Mouse (Mus musculus) bone marrow macrophage, adult 2 months (primary cell): ENCODE data around the gene Gja10. TPM values are rescaled to one million over a fixed set of nuclear protein-coding genes. Genes with fewer than 3 reads are reported as not detected.
A peak's percentile ranks its signal among the peaks of the same experiment; 100 is the strongest.

Experiments
- H3K27ac ChIP-seq: 2 replicates; pipeline ENCODE4 v1.5.1; 2012; ENCODE audit warnings: low read depth, low read length; ENCODE audit not compliant: insufficient read depth
- H3K4me1 ChIP-seq: 2 replicates; pipeline ENCODE4 v1.6.1; 2012; ENCODE audit warnings: low read length; ENCODE audit not compliant: control insufficient read depth, insufficient read depth
- H3K4me3 ChIP-seq: 2 replicates; pipeline ENCODE4 v1.5.1; 2012; ENCODE audit warnings: mild to moderate bottlenecking, low read length, moderate library complexity; ENCODE audit not compliant: insufficient read depth
- CTCF ChIP-seq: IDR thresholded peaks from 2 replicates; pipeline ENCODE4 v1.5.1; 2012; ENCODE audit warnings: low read depth, mild to moderate bottlenecking, low read length, moderate library complexity
- POLR2A ChIP-seq: IDR thresholded peaks from 2 replicates; pipeline ENCODE4 v1.6.1; 2012; ENCODE audit warnings: mild to moderate bottlenecking, low read depth, low read length, borderline replicate concordance
- polyA plus RNA-seq: library from polyadenylated mRNA; stranded (reverse); fragments of >200 nt; gene quantifications from 2 replicates; pipeline ENCODE4 v1.2.4, GENCODE M21; 2012; ENCODE audit not compliant: missing spikeins, insufficient read depth, insufficient read length

Gja10 gene
- polyA plus RNA-seq, 1 experiment, result not detected

DNA sequence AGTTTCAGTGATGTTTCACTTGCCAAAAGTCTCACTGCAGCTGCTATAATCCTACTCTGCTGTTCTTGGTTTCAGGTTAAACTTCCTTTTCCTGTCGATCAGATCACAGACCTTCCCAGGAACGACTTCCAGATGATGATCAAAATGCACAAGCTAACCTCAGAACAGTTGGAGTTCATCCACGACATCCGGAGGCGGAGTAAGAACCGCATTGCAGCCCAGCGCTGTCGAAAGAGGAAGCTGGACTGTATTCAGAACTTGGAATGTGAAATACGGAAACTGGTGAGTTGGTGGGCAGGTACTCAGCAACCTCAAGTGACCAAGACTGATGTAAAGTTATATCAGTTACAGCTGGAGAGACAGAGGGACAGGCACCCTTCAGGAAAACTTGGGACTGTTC, 27.4 kb downstream of the Gja10 start:
- Histone ChIP-seq H3K4me3 (no peak overlapping the region), H3K4me1 (peaks cover 27% of the 10 kb centered on the region), H3K27ac (no peak overlapping the region)

DNA sequence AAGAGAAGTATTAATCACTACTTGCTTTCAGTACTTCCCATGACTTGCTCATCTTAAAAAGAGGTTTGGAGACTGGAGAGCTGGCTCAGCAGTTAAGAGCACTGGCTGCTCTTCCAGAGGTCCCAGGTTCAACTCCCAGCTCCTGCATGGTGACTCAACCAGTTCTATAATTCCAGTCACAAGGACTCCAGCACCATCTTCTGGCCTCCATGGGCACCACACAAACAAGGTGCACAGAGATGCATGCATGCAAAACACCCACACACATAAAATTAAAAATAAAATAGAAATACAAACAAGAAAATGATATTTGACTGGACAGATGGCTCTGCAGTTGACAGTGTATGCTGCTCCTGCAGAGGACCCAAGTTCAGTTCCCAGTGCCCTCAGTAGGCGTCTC, 28.0 kb downstream of the Gja10 start:
- Histone ChIP-seq H3K27ac (peak overlapping the region; percentile 7; the same call in 1 of the 2 replicates), H3K4me3 (no peak overlapping the region), H3K4me1 (peaks cover 28% of the 10 kb centered on the region)
- no peak for TF ChIP-seq CTCF
- no peak for TF ChIP-seq POLR2A

More for the DNA sequence above, 27.4 kb downstream of the Gja10 start:
- TF ChIP-seq POLR2A (no peak), CTCF (no peak)

DNA sequence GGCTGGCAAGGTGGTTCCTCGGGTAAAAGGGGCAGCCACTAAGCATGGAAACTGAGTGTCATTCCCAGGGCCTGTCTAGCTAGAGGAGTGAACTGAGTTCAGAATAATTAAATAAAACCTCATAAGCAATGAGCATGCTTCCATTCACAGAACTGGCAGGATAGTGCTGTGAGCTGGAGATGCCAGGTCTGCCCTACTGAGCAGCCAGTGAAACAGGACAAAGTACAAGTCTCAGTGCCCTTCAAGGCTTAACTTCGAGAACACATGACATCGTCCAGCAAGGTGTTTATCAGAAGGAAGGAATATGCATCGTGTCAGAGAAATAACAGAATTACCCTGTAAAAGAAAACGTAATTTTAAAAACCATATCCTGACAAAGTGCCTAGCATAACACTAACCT, 29.0 kb downstream of the Gja10 start:
- peaks cover 36% of the 10 kb centered on the region for H3K4me1 ChIP-seq
- H3K4me3 ChIP-seq, result no peak overlapping the region
- TF ChIP-seq CTCF (no peak), POLR2A (no peak)
- no peak overlapping the region for H3K27ac ChIP-seq

DNA sequence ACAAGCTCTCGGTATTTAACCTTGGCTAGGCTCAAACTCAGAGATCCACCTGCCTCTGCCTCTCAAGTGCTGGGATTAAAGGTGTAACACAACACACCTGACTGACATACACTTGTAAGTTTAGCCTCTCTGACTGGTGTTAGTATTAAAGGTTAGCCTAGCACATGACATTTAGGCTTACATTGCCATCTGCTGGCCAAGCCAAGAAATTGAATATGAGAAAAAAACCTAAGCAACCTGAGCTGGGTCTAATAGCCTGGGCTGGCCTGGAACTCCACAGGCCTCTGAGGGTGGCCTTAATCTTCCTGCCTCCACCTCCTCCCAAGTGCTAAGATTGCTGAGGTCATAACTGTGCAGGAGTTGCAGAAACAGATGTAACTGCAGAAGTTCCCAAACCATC, 30.4 kb downstream of the Gja10 start:
- no peak overlapping the region for H3K27ac ChIP-seq

DNA sequence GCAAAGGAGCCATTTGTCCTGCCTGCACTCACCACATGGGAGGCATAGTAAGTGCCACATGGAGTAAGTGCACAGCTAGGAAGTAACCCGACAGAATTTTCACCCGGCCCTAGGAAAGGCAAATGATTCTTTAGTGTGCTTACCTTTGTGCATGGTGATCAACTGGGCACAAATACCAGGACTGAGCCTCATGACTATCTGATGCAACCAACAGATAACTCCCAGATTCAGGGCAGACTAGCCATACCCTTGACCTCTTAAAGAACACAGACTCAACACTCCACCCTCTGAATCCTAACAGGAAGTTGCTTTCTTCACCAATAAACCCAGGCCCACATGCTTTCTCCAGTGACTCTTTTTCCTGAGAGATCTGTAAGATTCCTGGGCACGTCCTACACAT, 31.1 kb downstream of the Gja10 start:
- peak overlapping the region; percentile 6 for H3K4me3 ChIP-seq
- peak overlapping the region; percentile 86 for H3K27ac ChIP-seq
- H3K4me1 ChIP-seq, result peaks cover 36% of the 10 kb centered on the region

More for the DNA sequence above, 30.4 kb downstream of the Gja10 start:
- peaks cover 36% of the 10 kb centered on the region for H3K4me1 ChIP-seq
- H3K4me3 ChIP-seq, result no peak overlapping the region
- no peak for TF ChIP-seq CTCF
- TF ChIP-seq POLR2A, result no peak

DNA sequence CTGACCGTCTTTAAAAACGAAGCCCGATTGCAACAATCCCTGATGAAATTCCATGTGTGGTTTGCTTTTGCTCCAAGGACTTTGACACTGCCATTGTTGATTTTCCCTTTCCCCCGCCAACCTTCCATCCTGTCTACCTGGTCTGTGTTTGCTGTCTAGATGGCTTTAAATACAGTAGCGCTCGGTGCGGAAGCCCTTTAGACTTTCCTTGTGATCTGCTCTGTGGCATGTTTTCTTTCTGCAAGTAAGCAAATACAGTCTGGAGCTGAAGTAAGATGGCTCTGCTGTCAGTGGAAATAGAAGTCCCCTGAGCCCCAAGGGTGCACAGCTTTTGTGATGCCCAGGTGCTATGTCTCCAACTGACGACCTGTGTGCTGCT, 31.6 kb downstream of the Gja10 start:
- Histone ChIP-seq H3K27ac (peak overlapping the region; percentile 86), H3K4me3 (peak overlapping the region; percentile 6), H3K4me1 (peaks cover 36% of the 10 kb centered on the region)
- no peak for TF ChIP-seq POLR2A

More for the DNA sequence above, 31.1 kb downstream of the Gja10 start:
- TF ChIP-seq CTCF (no peak), POLR2A (no peak)

DNA sequence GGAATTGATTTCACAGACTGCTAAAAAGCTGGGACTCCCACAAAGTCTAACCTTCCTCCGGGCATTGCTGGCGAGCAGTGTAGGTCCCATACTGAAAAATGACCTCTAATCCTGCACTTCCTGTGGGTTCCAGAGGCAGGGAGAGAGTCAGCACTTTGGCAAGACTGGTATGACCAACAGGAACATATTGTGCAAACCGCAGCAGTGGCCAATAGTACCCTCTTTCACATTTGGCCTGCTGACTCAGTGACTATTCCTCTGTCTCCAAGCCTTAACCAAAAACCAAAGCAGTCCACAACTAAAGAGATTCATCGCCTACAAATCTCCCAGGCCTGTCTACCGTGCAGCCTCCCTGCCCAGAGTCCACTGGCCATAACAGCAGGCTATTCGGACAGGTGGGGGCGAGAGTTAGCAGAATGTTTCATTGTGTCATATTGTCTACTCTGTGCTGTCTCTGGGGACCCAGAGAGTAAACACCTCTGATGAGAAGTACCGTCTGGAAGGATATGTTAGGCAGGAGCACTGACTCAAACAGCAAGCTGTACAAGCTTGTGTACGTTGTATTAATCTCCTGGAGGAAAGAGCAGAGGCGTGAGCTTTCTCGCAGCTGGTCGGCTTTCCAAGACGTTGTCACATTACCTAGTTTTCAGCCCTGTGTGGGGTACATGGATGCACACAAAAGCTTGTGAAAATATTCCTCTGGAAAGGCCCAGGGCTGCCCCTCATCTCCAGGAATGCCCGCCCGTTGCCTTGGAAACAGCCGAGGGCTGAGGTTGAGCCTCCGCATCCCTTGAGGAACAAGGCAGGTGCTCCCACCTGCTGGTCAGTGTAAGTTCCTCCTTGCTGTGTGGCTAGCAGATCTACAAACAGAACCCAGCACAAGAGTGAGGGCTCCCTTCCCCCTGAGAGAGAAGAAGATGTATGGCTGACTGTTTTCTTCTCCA, 32.3 kb downstream of the Gja10 start:
- Histone ChIP-seq H3K4me1 (peaks cover 36% of the 10 kb centered on the region), H3K4me3 (peak overlapping the region; percentile 43), H3K27ac (peak overlapping the region; percentile 97)
- TF ChIP-seq POLR2A (no peak), CTCF (0 out of 2 replicates have a peak, but pooled peaks have one; percentile 6)

DNA sequence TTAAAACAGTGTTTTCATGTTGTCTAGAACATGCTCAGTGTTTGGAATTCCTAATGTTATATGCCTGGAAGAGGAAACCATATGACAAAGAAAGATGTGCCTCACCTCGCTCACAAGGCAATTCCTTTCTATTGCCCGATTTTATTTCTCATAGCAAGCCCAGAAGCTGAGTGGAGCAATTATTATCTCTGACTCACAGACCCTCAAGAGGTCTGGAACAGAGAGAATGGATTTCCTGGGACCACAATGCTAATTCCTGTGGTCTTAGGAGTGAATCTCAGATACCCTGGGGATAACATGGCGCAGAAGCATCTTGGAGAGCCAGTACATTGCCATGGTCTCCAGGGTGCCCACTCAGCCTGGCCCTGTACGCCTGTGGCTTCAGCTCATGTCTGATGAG, 33.5 kb downstream of the Gja10 start:
- Histone ChIP-seq H3K4me3 (no peak overlapping the region), H3K4me1 (peaks cover 39% of the 10 kb centered on the region), H3K27ac (peak overlapping the region; percentile 97)
- TF ChIP-seq POLR2A, result no peak
- no peak for TF ChIP-seq CTCF

DNA sequence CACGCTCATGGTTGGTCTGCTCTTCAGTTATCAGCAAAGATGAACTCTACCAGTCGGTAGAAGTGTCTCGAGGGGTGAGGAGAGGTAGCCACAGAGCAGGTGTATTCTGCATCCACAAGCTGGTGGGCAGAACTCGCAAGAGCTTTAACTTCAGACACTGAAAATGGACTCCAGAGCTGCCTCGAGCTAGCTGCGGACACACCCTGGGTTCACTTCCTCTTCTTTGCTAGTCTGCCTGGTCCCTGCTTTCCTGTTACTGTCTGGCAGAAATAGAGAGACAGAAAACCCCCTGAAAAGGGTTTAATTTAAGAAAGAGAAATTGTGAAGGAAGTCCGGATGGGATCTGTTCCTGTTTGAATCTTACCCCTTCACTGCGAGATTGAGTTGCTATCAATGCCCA, 37.6 kb downstream of the Gja10 start:
- Histone ChIP-seq H3K4me1 (peaks cover 52% of the 10 kb centered on the region), H3K4me3 (no peak overlapping the region), H3K27ac (peak overlapping the region; percentile 71)
- TF ChIP-seq CTCF (no peak), POLR2A (no peak)

DNA sequence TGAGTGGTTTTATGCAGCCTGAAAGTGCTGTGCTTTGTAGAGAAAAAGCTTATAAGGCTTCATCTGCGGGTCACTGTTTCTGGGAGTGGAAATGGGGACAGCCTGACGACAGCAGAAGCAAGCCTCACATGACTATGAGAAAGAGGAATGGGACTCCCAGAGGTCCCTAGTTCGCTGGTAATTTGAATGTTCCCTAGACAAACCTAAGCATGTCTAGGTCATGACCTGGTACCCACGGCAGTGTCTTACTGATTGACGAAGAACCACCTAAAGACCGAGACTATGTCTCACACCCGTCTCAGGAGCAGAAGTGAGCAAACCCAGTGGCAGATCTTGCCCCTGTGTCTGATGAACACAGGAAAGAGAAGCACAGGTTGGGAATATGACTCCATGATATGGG, 38.1 kb downstream of the Gja10 start:
- peak overlapping the region; percentile 71 for H3K27ac ChIP-seq
- TF ChIP-seq CTCF (no peak), POLR2A (no peak)
- peaks cover 51% of the 10 kb centered on the region for H3K4me1 ChIP-seq
- no peak overlapping the region for H3K4me3 ChIP-seq
